Mouse (Mus musculus) embryonic facial prominence, embryonic 11.5 days (tissue): ENCODE data around the gene Sytl2. TPM values are rescaled to one million over a fixed set of nuclear protein-coding genes. Genes with fewer than 3 reads are reported as not detected.
A peak's percentile ranks its signal among the peaks of the same experiment; 100 is the strongest.

ENCODE experiments used
- ATAC-seq: fragments of 200-750 bp; cut with Nextera tagmentation; replicated peaks from 2 replicates; pipeline ENCODE4 v1.8.0; 2017; ENCODE audit warnings: low read depth; ENCODE audit not compliant: insufficient number of reproducible peaks, low FRiP score, low TSS enrichment
- DNase-seq: peaks from one replicate; pipeline ENCODE4 v3.0.0-alpha.2; 2015; ENCODE audit warnings: low spot score
- H3K27ac ChIP-seq: fragments of 300-500 bp; sonication (generic); replicated peaks from 2 replicates; pipeline ENCODE4 v1.5.1; 2014; ENCODE audit warnings: mild to moderate bottlenecking, low read depth, low read length, control low read depth
- H3K27me3 ChIP-seq: fragments of 300-500 bp; sonication (generic); 2 replicates; pipeline ENCODE4 v1.6.1; 2014; ENCODE audit warnings: mild to moderate bottlenecking, low read length, moderate library complexity, mixed read lengths; ENCODE audit not compliant: control insufficient read depth, insufficient read depth
- H3K36me3 ChIP-seq: fragments of 300-500 bp; sonication (generic); replicated peaks from 2 replicates; pipeline ENCODE4 v1.6.1; 2014; ENCODE audit warnings: low read depth, mild to moderate bottlenecking, low read length, moderate library complexity, mixed read lengths; ENCODE audit not compliant: control insufficient read depth, insufficient read depth
- H3K4me1 ChIP-seq: fragments of 300-500 bp; sonication (generic); 2 replicates; pipeline ENCODE4 v1.6.1; 2014; ENCODE audit warnings: low read length, mixed read lengths; ENCODE audit not compliant: control insufficient read depth, insufficient read depth
- H3K4me2 ChIP-seq: fragments of 300-500 bp; sonication (generic); 2 replicates; pipeline ENCODE4 v1.6.1; 2014; ENCODE audit warnings: low read depth, mild to moderate bottlenecking, control low read depth, low read length, moderate library complexity
- H3K4me3 ChIP-seq: fragments of 300-500 bp; sonication (generic); 2 replicates; pipeline ENCODE4 v1.5.1; 2014; ENCODE audit warnings: low read depth, low read length, control low read depth
- H3K9ac ChIP-seq: fragments of 300-500 bp; sonication (generic); replicated peaks from 2 replicates; pipeline ENCODE4 v1.6.1; 2014; ENCODE audit warnings: mild to moderate bottlenecking, control low read depth, low read length
- H3K9me3 ChIP-seq: fragments of 300-500 bp; sonication (generic); replicated peaks from 2 replicates; pipeline ENCODE4 v1.6.1; 2016; ENCODE audit warnings: mild to moderate bottlenecking, low read length, inconsistent platforms, mixed read lengths; ENCODE audit not compliant: control insufficient read depth
- WGBS: fragments of 180-500 bp; shearing (Covaris S2); extraction: QIAGEN DNeasy Blood & Tissue Kit; methylation state at CpG from one replicate; pipeline ENCODE4 v1.1.7; 2014; 5-methylcytosine and 5-hydroxymethylcytosine counted together
- polyA plus RNA-seq: library from polyadenylated mRNA; unstranded; fragments of >200 nt; fragmentation: Nextera tagmentation; extraction: Ambion mirVana; gene quantifications from 2 replicates; pipeline ENCODE4 v1.2.1, GENCODE M21; 2014

Gene Sytl2
- polyA plus RNA-seq, 1 experiment from 2014 or later: 5.2 TPM

DNA sequence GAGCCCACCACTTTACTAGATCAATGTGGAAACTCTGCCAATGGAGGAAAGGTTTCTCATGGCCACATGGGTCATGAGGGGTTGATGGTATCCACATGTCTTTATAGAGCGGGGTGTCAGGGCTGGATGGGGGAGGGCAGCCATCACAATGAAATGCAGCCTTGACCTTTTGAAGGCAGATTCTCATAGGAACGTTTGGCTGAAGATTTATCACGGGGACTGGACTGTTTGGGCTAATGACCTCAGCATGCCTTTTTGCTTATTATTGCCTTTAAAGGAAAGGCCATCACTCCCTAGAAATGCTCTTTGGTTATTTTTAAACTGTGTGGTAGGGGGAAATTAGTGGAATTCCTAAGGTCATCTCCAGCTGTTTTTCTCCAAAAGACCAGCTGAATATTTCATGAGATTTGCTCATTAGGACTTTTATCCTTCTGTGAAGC lies 33.7 kb downstream of the Sytl2 start:
- Histone ChIP-seq H3K4me1 (no peaks in the 10 kb centered on the region), H3K9ac (no peak overlapping the region), H3K27ac (no peak overlapping the region), H3K4me3 (no peak overlapping the region), H3K4me2 (no peak overlapping the region), H3K27me3 (no peaks in the 10 kb centered on the region), H3K9me3 (no peaks in the 10 kb centered on the region), H3K36me3 (no peaks in the 10 kb centered on the region)
- no peak for ATAC-seq
- no peak for DNase-seq
- WGBS: 36% methylated on average over 3 of the region's 3 CpGs

DNA sequence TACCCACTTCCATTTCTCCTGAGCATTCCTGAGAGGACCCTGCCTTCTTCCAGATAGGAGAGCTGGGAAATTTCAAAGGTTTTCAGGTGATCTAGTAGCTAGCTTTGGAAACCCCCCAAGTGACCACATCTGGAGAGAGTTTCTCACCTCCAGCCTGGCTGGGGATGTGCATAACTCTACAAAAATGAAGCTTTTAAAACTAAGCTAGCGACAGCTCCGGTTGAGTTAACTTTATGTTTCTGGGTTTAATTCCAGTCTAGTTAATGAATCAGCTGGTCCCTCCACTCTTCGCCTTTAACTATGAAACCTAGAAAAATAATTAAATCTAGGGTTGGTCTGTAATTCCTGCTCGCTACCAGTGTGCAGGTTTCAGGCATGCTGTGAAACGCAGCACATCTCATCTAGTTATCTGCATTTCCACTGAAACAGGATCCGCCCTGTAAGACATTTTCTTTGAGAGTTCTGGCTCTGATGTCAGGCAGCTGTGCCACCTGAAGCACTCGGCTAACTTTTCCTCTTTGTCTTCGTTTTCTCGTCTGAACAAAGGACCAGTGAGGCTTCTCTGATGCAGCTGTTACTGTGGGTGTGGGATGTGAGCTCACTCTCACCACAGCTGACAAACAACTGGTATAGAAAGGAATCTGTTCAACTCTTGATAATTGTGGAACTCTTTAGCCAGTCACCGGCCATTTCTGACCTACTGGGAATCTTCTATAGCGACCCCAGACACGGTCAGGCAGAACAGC lies 39.3 kb downstream of the Sytl2 start:
- peak; percentile 8 for DNase-seq
- Histone ChIP-seq H3K27me3 (no peaks in the 10 kb centered on the region), H3K27ac (no peak overlapping the region), H3K9ac (no peak overlapping the region), H3K36me3 (no peaks in the 10 kb centered on the region), H3K4me1 (no peaks in the 10 kb centered on the region), H3K9me3 (no peaks in the 10 kb centered on the region), H3K4me2 (no peak overlapping the region), H3K4me3 (no peak overlapping the region)
- 54% methylated on average over 12 of the region's 12 CpGs for WGBS
- no peak for ATAC-seq

DNA sequence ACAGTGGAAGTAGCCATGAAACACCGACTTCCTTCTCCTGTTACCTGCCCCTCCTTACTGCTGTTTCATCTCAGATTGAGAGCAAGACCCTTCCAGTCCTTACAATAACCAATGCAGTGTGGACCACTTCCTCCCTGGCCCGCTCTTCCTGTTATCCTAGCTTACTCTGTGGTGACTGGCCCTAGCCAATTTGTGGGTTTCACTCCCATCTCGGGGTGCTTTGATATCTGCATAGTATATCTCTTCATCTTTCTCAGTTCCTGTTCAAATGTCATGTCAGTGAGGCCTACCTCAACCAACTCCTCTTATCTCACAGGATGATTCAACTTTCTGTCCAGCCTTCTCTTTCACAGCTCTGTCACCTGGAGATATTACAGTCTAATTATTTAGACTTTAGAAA lies 42.9 kb downstream of the Sytl2 start:
- H3K4me1 ChIP-seq: no peaks in the 10 kb centered on the region
- H3K9me3 ChIP-seq: no peaks in the 10 kb centered on the region
- H3K4me2 ChIP-seq: no peak overlapping the region
- H3K9ac ChIP-seq: no peak overlapping the region
- DNase-seq: no peak
- ATAC-seq: no peak
- H3K4me3 ChIP-seq: no peak overlapping the region
- H3K36me3 ChIP-seq: no peaks in the 10 kb centered on the region
- WGBS: 81% methylated on average over 3 of the region's 3 CpGs
- H3K27ac ChIP-seq: no peak overlapping the region
- no peaks in the 10 kb centered on the region for H3K27me3 ChIP-seq

DNA sequence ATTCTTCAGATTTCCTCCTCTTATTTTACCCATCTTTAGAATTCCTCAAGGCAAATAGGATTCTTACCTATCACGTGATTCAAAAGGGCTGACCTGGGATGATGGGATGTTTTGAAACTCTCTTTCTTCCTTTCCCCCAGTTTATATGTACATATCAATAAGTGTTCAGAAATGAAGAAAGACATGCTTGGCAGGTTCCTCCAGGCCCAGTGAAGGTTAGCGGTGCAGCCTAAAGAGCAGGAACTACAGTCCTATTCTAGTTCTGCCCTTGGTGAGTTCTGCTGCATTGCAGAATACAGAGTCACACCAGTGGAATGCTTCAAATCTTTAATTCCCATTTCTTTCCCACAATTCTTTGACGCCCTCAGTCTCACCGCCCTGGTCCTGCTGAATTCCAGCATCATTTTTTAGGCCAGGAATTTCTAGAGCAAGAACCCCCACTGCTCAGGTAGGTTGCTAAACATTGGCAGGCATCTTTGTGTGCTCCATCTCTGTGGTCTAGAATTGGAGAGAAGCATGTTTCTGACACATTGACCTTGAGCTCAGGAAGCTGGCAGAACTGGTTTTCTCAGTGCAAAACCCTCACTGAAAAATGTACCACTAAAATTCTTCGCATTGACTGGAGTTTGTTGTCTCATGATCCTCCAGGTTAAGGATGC lies 45.9 kb downstream of the Sytl2 start:
- Histone ChIP-seq H3K27ac (no peak overlapping the region), H3K9ac (no peak overlapping the region), H3K4me3 (no peak overlapping the region), H3K27me3 (no peaks in the 10 kb centered on the region), H3K4me1 (no peaks in the 10 kb centered on the region), H3K4me2 (no peak overlapping the region), H3K36me3 (no peaks in the 10 kb centered on the region), H3K9me3 (no peaks in the 10 kb centered on the region)
- 87% methylated on average over 5 of the region's 5 CpGs for WGBS
- DNase-seq (no peak), ATAC-seq (no peak)

DNA sequence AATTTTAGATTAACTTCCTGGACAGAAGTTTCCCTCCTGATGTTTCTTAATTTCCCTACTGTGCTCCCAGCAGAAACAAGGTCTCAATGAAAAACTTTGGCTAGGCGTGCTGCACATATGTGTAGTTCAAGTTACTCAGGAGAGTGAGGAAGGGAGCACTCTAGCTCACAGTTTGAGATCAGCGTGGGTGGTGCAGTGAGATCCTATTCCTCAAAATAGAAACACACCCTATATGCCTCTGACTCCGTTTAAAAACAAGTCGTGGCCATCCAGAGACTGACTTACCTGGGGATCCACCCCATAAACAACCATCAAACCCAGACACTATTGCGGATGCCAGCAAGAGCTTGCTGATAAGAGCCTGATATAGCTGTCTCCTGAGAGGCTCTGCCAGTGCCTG lies 47.0 kb downstream of the Sytl2 start:
- Histone ChIP-seq H3K9ac (no peak overlapping the region), H3K4me3 (no peak overlapping the region), H3K27ac (no peak overlapping the region), H3K4me2 (no peak overlapping the region), H3K36me3 (no peaks in the 10 kb centered on the region), H3K4me1 (no peaks in the 10 kb centered on the region), H3K27me3 (no peaks in the 10 kb centered on the region), H3K9me3 (no peaks in the 10 kb centered on the region)
- ATAC-seq (no peak), DNase-seq (no peak)
- 76% methylated on average over 5 of the region's 5 CpGs for WGBS

DNA sequence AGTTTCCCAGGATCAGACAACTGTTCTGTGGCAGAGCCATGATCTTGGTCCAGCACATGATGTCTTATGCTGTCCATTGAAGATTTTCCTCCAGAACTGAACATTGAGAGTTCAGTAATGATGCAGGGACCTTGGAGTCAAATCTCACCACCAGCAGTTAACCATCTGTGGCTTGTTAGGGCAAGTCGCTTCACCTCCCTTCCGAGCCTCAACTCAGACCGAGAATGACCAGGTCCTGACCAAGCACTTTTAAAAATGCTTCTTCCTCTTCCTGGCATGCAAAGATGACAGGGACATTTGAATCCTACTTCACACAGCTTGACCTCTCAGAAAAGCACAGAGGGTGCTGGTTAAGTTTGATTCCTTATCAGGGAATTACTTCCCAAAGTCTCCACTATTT lies 50.1 kb downstream of the Sytl2 start:
- H3K4me2 ChIP-seq: no peak overlapping the region
- H3K27me3 ChIP-seq: no peaks in the 10 kb centered on the region
- no peak overlapping the region for H3K27ac ChIP-seq
- H3K4me1 ChIP-seq: no peaks in the 10 kb centered on the region
- H3K36me3 ChIP-seq: no peaks in the 10 kb centered on the region
- H3K4me3 ChIP-seq: no peak overlapping the region
- H3K9me3 ChIP-seq: no peaks in the 10 kb centered on the region
- WGBS: 75% methylated on average over 3 of the region's 3 CpGs
- DNase-seq (no peak), ATAC-seq (no peak)
- H3K9ac ChIP-seq: no peak overlapping the region

DNA sequence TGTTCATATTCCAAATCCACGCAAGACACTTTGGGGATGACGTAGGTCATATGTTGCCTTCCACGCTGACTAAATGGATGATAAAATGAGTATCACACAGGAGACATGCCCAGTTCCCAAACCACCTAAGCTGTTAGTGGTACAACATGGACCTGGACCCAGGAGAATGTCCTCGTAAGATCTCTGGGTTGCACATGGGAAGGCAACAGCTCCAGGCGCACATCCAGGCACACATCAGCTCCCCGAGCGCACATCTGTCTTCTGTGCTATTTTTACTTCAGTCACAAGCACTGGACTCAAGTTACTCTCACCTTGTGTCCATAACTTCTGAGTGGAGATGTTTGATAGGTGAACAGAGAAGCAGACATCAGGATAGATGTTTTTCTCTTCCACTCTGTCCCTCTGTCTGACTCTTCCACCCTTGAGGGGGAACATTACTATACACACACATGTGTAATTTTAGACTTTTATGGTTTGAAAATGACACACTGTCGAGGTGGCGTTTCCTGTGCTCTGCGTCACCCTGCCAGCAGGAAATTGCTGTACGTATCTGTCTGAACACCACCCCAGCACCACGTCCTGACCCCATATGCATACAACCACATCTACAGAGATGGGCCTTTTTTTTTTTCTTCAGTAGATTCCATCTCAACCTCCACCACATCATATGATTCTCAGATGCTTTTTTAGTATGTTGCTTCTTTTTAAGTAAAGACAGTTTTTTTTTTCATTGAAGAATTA lies 51.6 kb downstream of the Sytl2 start:
- H3K9me3 ChIP-seq: no peaks in the 10 kb centered on the region
- no peaks in the 10 kb centered on the region for H3K27me3 ChIP-seq
- H3K4me3 ChIP-seq: no peak overlapping the region
- no peak overlapping the region for H3K27ac ChIP-seq
- WGBS: 78% methylated on average over 12 of the region's 12 CpGs
- no peak overlapping the region for H3K4me2 ChIP-seq
- no peaks in the 10 kb centered on the region for H3K36me3 ChIP-seq
- DNase-seq (no peak), ATAC-seq (no peak)
- H3K4me1 ChIP-seq: no peaks in the 10 kb centered on the region
- H3K9ac ChIP-seq: no peak overlapping the region

DNA sequence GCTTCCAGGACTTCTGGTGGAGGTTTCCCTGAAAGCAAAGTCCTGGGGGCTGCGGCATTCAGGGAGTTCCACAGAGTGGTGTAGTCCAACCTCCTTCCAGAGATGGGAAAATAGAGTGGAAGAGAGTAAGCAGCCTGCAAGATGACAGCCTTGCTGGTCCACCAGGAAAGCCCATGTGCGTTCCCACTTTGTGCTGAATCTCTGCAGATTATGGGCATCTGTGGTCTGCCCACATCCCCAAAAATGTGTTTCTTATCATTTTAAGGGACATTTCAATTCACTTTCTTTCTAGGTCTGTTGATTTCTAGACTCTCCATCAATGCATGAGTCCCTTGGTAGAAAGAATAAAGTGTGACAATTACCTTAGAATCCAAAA lies 52.2 kb downstream of the Sytl2 start:
- Histone ChIP-seq H3K4me1 (no peaks in the 10 kb centered on the region), H3K36me3 (no peaks in the 10 kb centered on the region), H3K9me3 (no peaks in the 10 kb centered on the region), H3K27ac (no peak overlapping the region), H3K4me3 (no peak overlapping the region), H3K27me3 (no peaks in the 10 kb centered on the region), H3K4me2 (no peak overlapping the region), H3K9ac (no peak overlapping the region)
- 88% methylated on average over 2 of the region's 2 CpGs for WGBS
- ATAC-seq (no peak), DNase-seq (no peak)
